Mouse (Mus musculus) heart, embryonic 15.5 days (tissue): ENCODE data around the gene Mrps18a. TPM values are rescaled to one million over a fixed set of nuclear protein-coding genes. Genes with fewer than 3 reads are reported as not detected.

Experiments
- ATAC-seq: fragments of 200-750 bp; cut with Nextera tagmentation; replicated peaks from 2 replicates; pipeline ENCODE4 v1.8.0; 2017; ENCODE audit warnings: low read depth, moderate TSS enrichment; ENCODE audit not compliant: insufficient number of reproducible peaks, insufficient read depth, low FRiP score
- H3K27ac ChIP-seq: fragments of 300-500 bp; sonication (generic); 2 replicates; pipeline ENCODE4 v1.5.1; 2015; ENCODE audit warnings: mild to moderate bottlenecking, inconsistent platforms
- H3K27me3 ChIP-seq: fragments of 300-500 bp; sonication (generic); 2 replicates; pipeline ENCODE4 v1.6.1; 2015; ENCODE audit warnings: inconsistent platforms
- H3K36me3 ChIP-seq: fragments of 300-500 bp; sonication (generic); 2 replicates; pipeline ENCODE4 v1.6.1; 2015; ENCODE audit warnings: mild to moderate bottlenecking, inconsistent platforms
- H3K4me1 ChIP-seq: fragments of 300-500 bp; sonication (generic); replicated peaks from 2 replicates; pipeline ENCODE4 v1.6.1; 2015; ENCODE audit warnings: inconsistent platforms
- H3K4me2 ChIP-seq: fragments of 300-500 bp; sonication (generic); 2 replicates; pipeline ENCODE4 v1.6.1; 2015; ENCODE audit warnings: inconsistent platforms, mild to moderate bottlenecking, moderate library complexity
- H3K4me3 ChIP-seq: fragments of 300-500 bp; sonication (generic); 2 replicates; pipeline ENCODE4 v1.5.1; 2015; ENCODE audit warnings: mild to moderate bottlenecking, inconsistent platforms
- H3K9ac ChIP-seq: fragments of 300-500 bp; sonication (generic); 2 replicates; pipeline ENCODE4 v1.6.1; 2015; ENCODE audit warnings: mild to moderate bottlenecking, inconsistent platforms
- H3K9me3 ChIP-seq: fragments of 300-500 bp; sonication (generic); replicated peaks from 2 replicates; pipeline ENCODE4 v1.6.1; 2016; ENCODE audit warnings: inconsistent platforms
- WGBS: fragments of 180-500 bp; shearing (Covaris S2); methylation state at CpG from one replicate; pipeline ENCODE4 v1.1.7; 2015; ENCODE audit warnings: mixed read lengths; 5-methylcytosine and 5-hydroxymethylcytosine counted together
- polyA plus RNA-seq: library from polyadenylated mRNA; unstranded; fragments of >200 nt; fragmentation: Nextera tagmentation; extraction: Ambion mirVana; gene quantifications from 2 replicates; pipeline ENCODE4 v1.2.1, GENCODE M21; 2015

Mrps18a gene
- polyA plus RNA-seq, 1 experiment from 2014 or later, result 118 TPM

DNA sequence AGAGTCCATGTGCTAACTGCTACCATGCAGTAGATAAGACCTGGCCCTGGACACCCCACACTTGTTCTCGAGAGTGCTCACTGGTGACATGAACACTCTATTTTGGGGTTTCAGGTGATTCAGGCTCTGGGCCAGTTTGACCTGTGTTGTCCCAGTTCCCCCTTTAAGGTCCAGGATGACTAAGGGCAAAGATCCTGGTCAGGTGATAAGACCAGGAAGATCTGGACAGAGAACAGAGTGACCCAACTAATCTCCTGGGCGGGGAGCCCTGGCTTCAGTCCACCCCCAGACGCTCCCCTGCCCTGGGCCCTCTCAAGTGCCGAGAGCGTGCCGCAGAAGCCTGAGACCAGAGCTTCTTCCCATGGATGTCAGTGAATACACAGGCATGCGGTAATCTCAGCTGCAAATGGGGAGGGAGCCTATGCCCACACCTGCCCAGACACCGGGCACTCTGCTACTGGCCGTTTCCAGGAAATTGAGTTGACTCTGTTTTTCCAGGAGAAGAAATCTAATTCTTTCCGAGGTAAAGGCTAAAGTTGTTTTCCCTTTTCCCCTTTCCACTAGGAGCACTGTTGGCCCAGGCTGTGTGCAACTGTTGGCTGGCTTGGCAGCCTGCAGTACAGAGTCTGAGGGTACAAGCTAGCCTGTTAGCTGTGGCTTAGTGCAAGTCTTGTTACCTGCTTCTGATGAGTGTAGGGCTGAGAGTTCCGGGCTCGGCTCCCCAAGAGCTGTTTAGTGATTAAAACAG is 13.3 kb downstream of the Mrps18a start:
- H3K9me3 ChIP-seq, result no peaks in the 10 kb centered on the region
- H3K4me3 ChIP-seq, result no peak overlapping the region
- H3K27ac ChIP-seq, result peak overlapping the region; percentile 29; the same call in 1 of the 2 replicates
- 0 out of 2 replicates have a peak, but pooled peaks cover 7% of the 10 kb centered on the region for H3K4me1 ChIP-seq
- no peaks in the 10 kb centered on the region for H3K27me3 ChIP-seq
- 68% methylated on average over 12 of the region's 12 CpGs for WGBS
- H3K36me3 ChIP-seq, result peaks cover 67% of the 10 kb centered on the region
- H3K9ac ChIP-seq, result no peak overlapping the region
- no peak for ATAC-seq
- H3K4me2 ChIP-seq, result no peak overlapping the region

DNA sequence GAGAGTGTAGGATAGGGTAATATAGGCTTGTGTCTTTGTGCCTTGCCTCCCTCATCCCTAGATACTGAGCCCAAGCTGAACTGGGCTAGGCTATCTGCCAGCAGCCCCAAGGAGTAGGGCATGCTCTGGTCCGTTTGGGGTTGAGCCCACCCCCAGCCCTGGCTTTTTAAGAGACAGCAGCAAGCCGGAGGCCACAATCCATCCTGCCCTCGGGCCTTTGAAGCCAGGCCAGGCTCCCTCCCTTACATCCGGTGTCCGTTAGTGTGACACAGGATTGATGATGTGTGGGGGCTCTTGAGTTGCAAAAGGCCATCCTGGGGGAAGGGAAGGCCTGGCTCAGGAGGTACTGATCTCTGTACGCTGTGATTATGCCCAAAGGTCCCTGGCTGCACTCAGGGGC is 15.8 kb downstream of the Mrps18a start:
- WGBS, result 66% methylated on average over 6 of the region's 6 CpGs
- Histone ChIP-seq H3K4me1 (0 out of 2 replicates have a peak, but pooled peaks cover 7% of the 10 kb centered on the region), H3K9me3 (no peaks in the 10 kb centered on the region), H3K4me2 (no peak overlapping the region), H3K27ac (no peak overlapping the region), H3K9ac (no peak overlapping the region), H3K27me3 (no peaks in the 10 kb centered on the region), H3K4me3 (no peak overlapping the region), H3K36me3 (peaks cover 67% of the 10 kb centered on the region)
- no peak for ATAC-seq

DNA sequence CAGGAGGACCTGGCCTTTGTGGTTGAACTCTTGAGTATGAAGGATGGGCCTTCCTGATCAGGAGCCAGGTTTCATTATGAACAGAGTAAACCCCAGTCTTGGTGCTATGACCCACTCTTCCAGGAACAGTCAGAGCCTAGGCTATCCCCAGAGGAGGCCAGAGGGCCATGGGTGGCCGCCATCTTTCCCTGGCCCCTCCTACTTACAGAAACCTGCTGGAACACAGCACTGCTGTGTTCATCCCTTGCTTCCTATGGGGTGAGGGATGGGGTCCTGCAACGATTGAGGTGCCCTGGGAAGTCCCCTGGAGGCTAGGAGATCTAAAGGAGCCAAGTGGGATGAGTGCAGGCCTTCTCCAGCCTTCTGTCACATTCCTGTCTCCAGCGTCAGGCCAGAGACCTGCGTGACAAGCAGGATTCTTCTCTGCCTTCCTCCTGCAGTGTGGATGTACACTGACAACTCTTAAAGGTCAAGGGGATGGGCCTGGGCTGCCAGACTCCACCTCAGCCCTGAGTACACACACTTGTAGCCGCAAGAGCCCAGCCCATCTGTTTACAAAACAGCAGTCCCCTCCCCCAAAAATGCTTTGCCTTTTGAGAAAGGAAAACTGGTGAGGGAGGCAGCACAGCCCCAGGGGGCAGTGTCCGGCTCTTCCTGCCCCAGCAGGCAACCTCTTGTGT is 17.2 kb downstream of the Mrps18a start:
- WGBS, result 76% methylated on average over 6 of the region's 6 CpGs
- Histone ChIP-seq H3K27me3 (no peaks in the 10 kb centered on the region), H3K4me1 (peaks cover 8% of the 10 kb centered on the region; the same call in 1 of the 2 replicates), H3K27ac (no peak overlapping the region), H3K4me3 (no peak overlapping the region), H3K36me3 (peaks cover 63% of the 10 kb centered on the region), H3K9me3 (no peaks in the 10 kb centered on the region), H3K9ac (no peak overlapping the region), H3K4me2 (no peak overlapping the region)
- ATAC-seq, result no peak

DNA sequence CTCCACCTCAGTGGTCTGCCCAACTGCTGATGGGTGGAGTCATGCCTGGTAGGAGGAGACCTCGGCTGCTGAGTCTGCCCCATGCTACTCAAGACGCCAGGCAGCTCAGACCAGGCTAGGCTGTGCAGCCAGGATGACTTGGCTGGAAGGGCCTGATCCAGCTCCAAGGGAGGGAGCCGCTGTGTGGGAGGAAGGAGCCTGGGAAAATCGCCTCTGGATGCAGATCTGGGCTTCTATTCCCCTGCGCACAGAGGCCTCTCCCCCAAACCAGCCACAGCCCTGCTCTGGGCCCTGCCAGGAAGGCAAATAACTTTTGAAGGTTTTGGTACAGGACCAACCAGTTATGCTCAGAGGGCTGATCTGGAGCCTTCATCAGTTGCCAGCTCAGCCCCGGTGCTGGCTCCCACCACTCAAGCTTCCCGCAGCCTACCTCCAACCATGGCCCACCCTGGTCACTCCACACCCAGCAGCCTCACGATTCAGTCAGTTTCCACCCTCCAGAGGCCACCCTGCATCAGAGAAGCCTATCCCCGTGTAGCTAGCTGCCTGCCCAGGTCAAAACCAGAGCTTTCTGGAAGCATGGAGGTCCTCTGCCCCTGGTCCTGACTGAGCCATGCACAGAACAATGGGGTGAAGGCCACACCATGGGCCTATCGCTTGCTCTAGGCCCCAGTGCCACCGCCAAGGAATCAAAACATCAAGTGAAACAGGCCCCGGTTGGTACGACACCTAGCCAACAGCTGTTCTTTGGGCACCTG is 19.1 kb downstream of the Mrps18a start:
- ATAC-seq, result peak; percentile 48; the same call in 1 of the 2 replicates

DNA sequence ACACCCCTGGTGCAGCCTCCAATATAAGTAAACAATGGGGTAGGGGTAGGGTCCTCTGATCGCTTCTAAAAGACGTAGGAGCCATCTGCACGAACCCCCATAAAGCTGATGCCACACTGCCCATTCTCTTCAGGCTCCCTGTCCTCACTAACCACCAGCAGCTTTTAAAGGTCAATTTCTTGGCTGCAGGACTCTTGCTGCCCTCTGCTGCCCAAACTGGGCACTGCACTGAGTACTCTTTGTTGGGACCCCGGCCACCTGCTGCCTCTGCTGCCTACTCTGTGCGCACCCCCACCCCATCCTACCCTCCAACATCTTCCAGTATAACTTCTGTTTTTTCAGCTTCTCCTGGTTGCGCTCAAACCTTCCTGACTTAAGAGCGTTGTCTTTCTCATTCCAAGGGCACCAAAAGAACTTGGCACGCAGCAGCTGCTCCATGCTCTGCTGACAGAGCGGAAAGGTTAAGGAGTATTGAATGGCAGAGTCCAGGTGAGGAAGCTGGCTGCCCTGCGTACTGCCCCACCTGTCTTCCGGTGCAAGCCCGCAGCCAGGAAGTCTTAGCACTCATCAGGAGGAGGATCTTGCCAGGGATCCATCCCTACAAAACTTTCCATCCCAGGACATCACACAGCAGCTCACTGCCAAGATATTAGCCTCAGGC is 21.4 kb downstream of the Mrps18a start:
- H3K9ac ChIP-seq, result no peak overlapping the region
- WGBS, result 17% methylated on average over 12 of the region's 12 CpGs
- H3K4me2 ChIP-seq, result no peak overlapping the region
- peaks cover 23% of the 10 kb centered on the region for H3K36me3 ChIP-seq
- H3K4me3 ChIP-seq, result no peak overlapping the region
- H3K27me3 ChIP-seq, result no peaks in the 10 kb centered on the region
- no peak overlapping the region for H3K27ac ChIP-seq
- ATAC-seq, result no peak
- peaks cover 4% of the 10 kb centered on the region; the same call in 1 of the 2 replicates for H3K4me1 ChIP-seq
- H3K9me3 ChIP-seq, result no peaks in the 10 kb centered on the region

More for the DNA sequence above, 19.1 kb downstream of the Mrps18a start:
- H3K4me3 ChIP-seq, result no peak overlapping the region
- H3K9ac ChIP-seq, result no peak overlapping the region
- no peaks in the 10 kb centered on the region for H3K9me3 ChIP-seq
- no peak overlapping the region for H3K4me2 ChIP-seq
- peak overlapping the region; percentile 43 for H3K27ac ChIP-seq
- H3K27me3 ChIP-seq, result no peaks in the 10 kb centered on the region
- peaks cover 46% of the 10 kb centered on the region for H3K36me3 ChIP-seq
- H3K4me1 ChIP-seq, result peaks cover 4% of the 10 kb centered on the region; the same call in 1 of the 2 replicates
- WGBS, result 63% methylated on average over 13 of the region's 13 CpGs

DNA sequence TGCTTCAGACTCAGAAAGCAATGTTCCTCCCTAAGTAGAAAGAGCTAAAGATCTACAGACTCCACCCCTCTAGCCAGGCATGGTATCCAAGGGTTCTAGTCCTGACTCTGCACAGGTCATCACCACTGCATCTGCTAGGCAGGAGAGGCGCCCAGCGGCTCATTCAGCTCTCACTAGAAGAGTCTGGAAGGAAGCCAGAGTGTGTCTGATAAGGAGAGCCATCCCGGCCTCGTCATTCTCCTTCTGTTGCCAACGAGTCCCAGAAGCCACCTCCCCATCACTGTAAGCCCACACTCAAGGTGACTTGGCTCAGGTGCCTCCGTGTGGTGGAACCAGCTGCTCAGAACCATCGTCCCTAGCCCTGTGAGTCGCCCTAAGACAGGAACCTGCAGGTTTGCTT is 22.1 kb downstream of the Mrps18a start:
- Histone ChIP-seq H3K36me3 (peaks cover 17% of the 10 kb centered on the region), H3K27ac (no peak overlapping the region), H3K4me3 (no peak overlapping the region), H3K9ac (no peak overlapping the region), H3K4me2 (no peak overlapping the region), H3K4me1 (peaks cover 4% of the 10 kb centered on the region; the same call in 1 of the 2 replicates), H3K27me3 (no peaks in the 10 kb centered on the region), H3K9me3 (no peaks in the 10 kb centered on the region)
- 41% methylated on average over 8 of the region's 8 CpGs for WGBS
- no peak for ATAC-seq

DNA sequence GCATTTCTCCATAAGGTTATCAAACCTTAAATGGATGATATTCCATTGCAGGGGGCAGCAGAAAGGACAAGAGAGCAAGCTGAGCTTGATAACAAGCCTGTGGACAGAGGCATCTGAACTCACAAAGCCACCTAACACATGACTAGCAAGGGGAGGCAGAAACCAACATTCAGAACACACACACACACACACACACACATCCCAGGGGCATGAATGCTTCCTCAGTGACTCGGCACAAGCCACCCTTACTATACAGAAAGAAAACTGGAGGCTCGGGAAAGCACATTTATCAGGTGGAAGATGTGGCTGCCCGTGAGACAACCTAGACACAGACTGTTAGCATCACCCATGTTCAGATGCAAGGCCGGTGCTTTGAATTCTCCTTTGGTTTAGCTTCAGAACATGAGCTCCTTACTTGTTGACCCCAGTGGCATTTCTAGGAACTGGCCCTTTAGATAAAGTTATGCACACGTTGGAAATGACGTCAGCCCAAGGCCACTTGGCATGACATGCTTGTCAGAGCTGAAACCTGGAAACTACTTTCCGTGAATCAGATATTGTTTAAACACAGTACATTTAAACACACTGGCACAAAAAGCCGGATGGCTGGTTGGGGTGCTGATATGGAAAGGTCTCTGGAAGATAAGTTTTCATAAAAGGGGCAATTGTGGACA is 27.9 kb downstream of the Mrps18a start:
- H3K27ac ChIP-seq, result no peak overlapping the region
- H3K4me1 ChIP-seq, result peaks cover 3% of the 10 kb centered on the region
- H3K36me3 ChIP-seq, result no peaks in the 10 kb centered on the region
- no peaks in the 10 kb centered on the region for H3K9me3 ChIP-seq
- WGBS, result 53% methylated on average over 8 of the region's 8 CpGs
- ATAC-seq, result no peak
- no peak overlapping the region for H3K4me2 ChIP-seq
- H3K27me3 ChIP-seq, result no peaks in the 10 kb centered on the region
- no peak overlapping the region for H3K4me3 ChIP-seq
- no peak overlapping the region for H3K9ac ChIP-seq

DNA sequence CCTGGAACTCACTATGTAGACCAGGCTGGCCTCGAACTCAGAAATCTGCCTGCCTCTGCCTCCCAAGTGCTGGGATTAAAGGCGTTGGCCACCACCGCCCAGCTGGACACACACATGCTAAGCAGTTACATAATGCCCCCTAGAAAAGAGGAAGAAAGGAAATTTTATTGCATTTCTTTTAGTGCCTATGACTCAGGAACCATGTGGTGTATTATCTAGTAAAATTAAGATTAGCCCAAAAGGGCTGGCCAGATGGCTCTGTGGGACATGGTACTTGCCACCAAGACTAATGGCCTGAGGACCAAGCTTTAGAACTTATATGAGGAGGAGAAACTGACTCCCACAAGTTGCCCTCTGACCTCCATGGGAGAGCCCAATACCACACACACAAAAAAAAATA is 29.1 kb downstream of the Mrps18a start:
- H3K9ac ChIP-seq, result no peak overlapping the region
- ATAC-seq, result no peak
- no peaks in the 10 kb centered on the region for H3K9me3 ChIP-seq
- H3K27ac ChIP-seq, result no peak overlapping the region
- H3K27me3 ChIP-seq, result no peaks in the 10 kb centered on the region
- 83% methylated on average over 3 of the region's 3 CpGs for WGBS
- peaks cover 12% of the 10 kb centered on the region for H3K4me1 ChIP-seq
- H3K4me2 ChIP-seq, result no peak overlapping the region
- no peaks in the 10 kb centered on the region for H3K36me3 ChIP-seq
- no peak overlapping the region for H3K4me3 ChIP-seq

DNA sequence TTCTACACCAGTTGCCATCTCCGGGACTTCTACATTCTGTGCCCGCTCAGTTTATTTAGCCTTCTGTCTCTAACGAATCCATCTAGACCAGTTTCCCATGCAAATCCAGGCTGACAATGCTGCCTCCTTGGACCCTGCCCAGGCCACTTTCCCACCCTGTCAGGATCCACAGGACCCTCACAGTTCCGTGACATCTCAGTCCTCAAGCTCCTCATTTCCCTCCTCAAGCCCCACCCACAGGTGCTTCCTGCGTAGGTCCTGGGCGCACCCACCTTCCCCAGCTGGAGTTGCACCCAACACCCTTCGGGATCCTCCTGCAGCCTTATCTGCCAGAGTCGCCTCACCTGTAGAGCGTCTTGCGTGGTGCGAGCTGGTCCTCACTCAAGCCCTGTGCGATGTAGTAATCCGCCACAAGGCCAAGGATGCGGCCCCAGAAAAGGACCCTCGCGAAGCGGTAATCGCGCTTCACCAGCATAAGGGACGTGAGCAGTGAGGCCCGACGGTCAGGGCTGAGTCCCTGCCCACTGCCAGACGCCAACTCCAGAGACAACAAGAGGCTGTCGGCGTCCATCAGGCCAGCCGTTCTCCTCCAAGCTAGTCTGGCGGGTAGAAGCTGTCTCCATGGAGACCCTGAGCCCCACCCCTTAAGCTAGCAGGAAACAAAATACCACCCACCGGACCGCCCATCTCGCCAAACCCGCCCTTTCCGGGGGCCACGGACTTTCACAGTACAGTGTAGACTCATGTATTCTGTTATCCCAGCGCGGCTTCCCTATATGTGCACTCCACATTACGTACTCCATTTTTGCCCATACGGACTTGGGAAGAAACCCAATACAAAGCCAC is 33.0 kb downstream of the Mrps18a start, which contains the start of gene Rsph9:
TSS of gene Rsph9 (minus strand) at position 639 of the 846 bp plus-strand sequence.
- WGBS, result 5% methylated on average over 37 of the region's 37 CpGs
- H3K9ac ChIP-seq, result peak within 1 kb of the TSS; percentile 57
- peak; percentile 92 for ATAC-seq

More for the DNA sequence above, 33.0 kb downstream of the Mrps18a start, which contains the start of gene Rsph9:
- no peaks in the 10 kb centered on the region for H3K27me3 ChIP-seq
- peak within 1 kb of the TSS; percentile 58 for H3K4me3 ChIP-seq
- H3K27ac ChIP-seq, result peak within 1 kb of the TSS; percentile 45; the same call in 1 of the 2 replicates
- H3K9me3 ChIP-seq, result no peaks in the 10 kb centered on the region
- peak within 1 kb of the TSS; percentile 93 for H3K4me2 ChIP-seq
- peaks cover 30% of the 10 kb centered on the region for H3K36me3 ChIP-seq
- H3K4me1 ChIP-seq, result peaks cover 12% of the 10 kb centered on the region
